Mouse (Mus musculus) kidney, adult 2 months (tissue): ENCODE measurements at regions not wholly inside any gene's neighbourhood (a gene's known extent, or its start where the extent isn't known, plus 50 kb on each side); places are given as distances from the start of the nearest gene placed in this dataset.

ENCODE experiments used
- CTCF ChIP-seq: fragments of 200-500 bp; conservative IDR thresholded peaks from 2 replicates; pipeline ENCODE4 v1.5.1; 2011; ENCODE audit warnings: low read depth, mild to moderate bottlenecking, control low read depth, low read length, moderate library complexity, mixed read lengths; ENCODE audit not compliant: insufficient read depth, insufficient read length
- POLR2A ChIP-seq: fragments of 200-500 bp; IDR thresholded peaks from one replicate; pipeline ENCODE4 v1.6.1; 2011; ENCODE audit warnings: low read depth, low read length, control low read depth

DNA sequence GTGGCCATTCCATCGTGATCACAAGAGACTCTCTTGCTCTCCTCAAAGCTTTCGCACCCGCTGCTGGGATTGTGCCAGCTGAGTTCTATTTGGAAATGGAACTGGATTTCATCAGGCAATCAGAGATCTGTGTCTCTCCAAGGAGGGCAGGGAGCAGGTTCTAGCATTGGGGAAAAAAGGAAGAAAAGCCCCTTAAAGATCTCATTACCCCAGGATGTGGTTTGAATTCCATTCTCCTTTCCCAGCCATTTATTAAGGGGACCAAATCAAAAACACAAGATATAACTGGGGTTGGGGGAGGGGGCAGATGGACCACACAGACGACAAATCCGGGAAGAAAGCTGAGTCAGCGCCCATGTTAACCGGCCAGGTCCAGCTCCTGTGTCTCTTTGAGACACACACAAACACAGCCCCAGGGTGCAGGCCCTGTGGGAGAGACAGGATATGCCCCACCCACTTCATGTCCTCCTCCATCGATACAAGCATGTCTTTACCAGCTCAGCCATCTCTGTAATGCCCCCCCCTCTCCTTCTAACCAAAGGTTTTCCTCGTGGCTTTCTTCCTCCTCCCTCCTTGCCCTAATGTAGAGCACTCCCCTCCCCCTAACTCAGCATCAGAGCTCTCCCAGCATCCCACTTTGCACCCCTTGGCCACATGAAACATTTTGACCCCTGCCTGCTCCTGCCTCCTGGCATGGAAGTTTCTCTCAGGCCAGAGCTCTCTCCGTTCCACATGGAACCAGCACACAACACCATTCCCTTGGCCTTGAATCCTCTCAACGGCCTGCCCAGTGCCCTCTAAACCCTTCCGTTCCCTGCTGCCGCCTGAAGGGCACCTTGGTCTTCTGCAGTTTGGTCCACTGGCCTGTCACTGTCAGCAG, 54.0 kb upstream of the Thy1 start:
- TF ChIP-seq POLR2A (no peak), CTCF (no peak)
